Mouse (Mus musculus): Measurements from ENCODE around the gene Cep41.

DNA sequence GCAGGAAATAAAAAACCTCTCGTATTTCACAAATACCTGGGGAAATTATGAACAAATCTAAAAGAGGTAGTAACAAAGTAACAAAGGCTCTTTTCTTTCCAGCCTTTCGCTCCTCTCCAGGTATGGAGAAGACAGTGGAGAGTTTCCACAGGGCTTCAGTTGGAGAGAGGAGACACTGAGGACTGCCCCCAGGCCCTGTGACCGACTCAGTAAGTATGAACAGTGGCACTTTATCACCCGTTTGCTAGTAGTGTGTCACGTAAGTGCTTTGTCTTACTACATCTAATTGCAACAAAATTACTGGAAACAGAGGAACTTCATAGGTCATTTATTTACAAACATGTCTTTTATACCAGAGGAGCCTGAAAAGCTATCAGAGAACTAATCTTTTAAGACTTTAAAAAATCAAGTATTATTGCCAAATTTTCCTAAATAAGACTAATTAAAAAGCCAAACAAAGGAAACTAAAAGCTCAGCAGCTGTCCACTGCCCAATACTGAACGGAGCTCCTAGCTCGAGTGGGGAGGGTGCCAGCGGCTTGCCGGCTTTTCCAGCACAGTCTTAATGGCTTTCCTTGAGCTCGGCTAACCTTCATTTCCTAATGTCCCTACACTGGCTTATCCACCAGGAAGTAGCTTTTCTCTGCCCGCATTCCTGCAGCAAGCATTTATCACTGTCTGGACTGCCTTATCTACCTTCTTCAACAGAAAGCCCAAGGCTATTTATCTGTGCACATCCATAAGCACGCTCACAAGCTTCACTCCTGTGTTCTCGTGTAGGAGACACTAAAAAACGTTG lies 19.6 kb downstream of the Cep41 start:
- TF ChIP-seq CTCF (IDR thresholded peaks at IDR 0.05; ENCODE audit: borderline replicate concordance, control insufficient read depth, extremely low read depth, insufficient read depth, low read length, poor library complexity) (no peak), POLR2A (IDR thresholded peaks at IDR 0.05; ENCODE audit: control insufficient read depth, extremely low read depth, insufficient read depth, low read length, poor library complexity) (no peak)
